In the genomic region with DNA sequence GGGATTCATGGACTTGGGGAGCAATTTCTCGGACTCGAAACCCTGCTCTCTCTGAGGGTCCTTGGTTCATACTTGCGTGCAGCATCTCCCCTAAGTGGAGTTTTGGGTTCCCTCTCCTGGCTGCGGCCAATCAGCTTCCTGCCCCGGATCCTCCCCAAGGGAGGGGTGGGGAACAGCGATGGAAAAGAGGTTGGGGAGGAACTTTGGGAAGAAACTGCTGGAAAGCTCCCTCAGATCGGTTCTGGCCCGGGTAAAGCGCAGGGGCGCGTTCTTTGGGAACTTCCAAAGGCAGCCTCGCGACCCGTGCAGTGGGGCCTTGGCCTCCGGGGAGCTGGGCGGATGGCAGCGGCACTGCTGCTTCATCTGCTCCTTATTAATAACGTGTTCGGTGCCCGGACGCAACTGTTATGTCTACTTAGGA, we compare ENCODE assay signal across 8 mouse cellular contexts. TPM values are rescaled to one million over a fixed set of nuclear protein-coding genes. Genes with fewer than 3 reads are reported as not detected.
DNase-seq lines count a peak whose midpoint lies in the region; ATAC-seq and TF ChIP-seq lines count a peak whose summit lies in the region.

No protein-coding gene starts in this region.

- TF ChIP-seq CTCF in ES-Bruce4 (IDR thresholded peaks at IDR 0.05; ENCODE audit: low read depth, low read length), result no peak
- TF ChIP-seq CTCF in midbrain, postnatal 0 days (IDR thresholded peaks at IDR 0.05), result no peak

- TF ChIP-seq EP300 in ES-Bruce4 (IDR thresholded peaks at IDR 0.05; ENCODE audit: insufficient read depth, low read depth, low read length), result no peak

- H3K9ac ChIP-seq in kidney, embryonic 14.5 days (ENCODE audit: low read depth, low read length), result peak overlapping the region; percentile 82
- H3K9ac ChIP-seq in ES-Bruce4 (ENCODE audit: low read depth, poor library complexity, severe bottlenecking), result peak overlapping the region; percentile 32
- H3K9ac ChIP-seq in embryonic facial prominence, embryonic 13.5 days, result peak overlapping the region; percentile 87
- peak overlapping the region; percentile 92 for H3K9ac ChIP-seq in heart, embryonic 14.5 days (ENCODE audit: low read length)
- H3K9ac ChIP-seq in limb, embryonic 12.5 days (replicated peaks), result peak overlapping the region; percentile 90
- peak overlapping the region; percentile 61 for H3K9ac ChIP-seq in midbrain, postnatal 0 days (replicated peaks; ENCODE audit: low read length, poor library complexity, severe bottlenecking)

- no peaks in the 10 kb centered on the region for H3K36me3 ChIP-seq in kidney, embryonic 14.5 days (ENCODE audit: control insufficient read depth, insufficient read depth, low read length)
- H3K36me3 ChIP-seq in ES-Bruce4 (ENCODE audit: control insufficient read depth, insufficient read depth, low read length, poor library complexity, severe bottlenecking), result no peaks in the 10 kb centered on the region
- no peaks in the 10 kb centered on the region for H3K36me3 ChIP-seq in embryonic facial prominence, embryonic 13.5 days
- no peaks in the 10 kb centered on the region for H3K36me3 ChIP-seq in heart, embryonic 14.5 days (ENCODE audit: control insufficient read depth, insufficient read depth, low read length)
- 0 out of 2 replicates have a peak, but pooled peaks cover 2% of the 10 kb centered on the region for H3K36me3 ChIP-seq in limb, embryonic 12.5 days
- H3K36me3 ChIP-seq in midbrain, postnatal 0 days (ENCODE audit: insufficient read depth, low read length), result no peaks in the 10 kb centered on the region

- peak overlapping the region; percentile 90 for H3K4me2 ChIP-seq in kidney, embryonic 14.5 days (replicated peaks; ENCODE audit: low read depth, low read length)
- peak overlapping the region; percentile 78 for H3K4me2 ChIP-seq in embryonic facial prominence, embryonic 13.5 days
- H3K4me2 ChIP-seq in heart, embryonic 14.5 days (ENCODE audit: low read length), result peak overlapping the region; percentile 85
- H3K4me2 ChIP-seq in limb, embryonic 12.5 days, result peak overlapping the region; percentile 86
- H3K4me2 ChIP-seq in midbrain, postnatal 0 days (ENCODE audit: low read depth, low read length, poor library complexity, severe bottlenecking), result peak overlapping the region; percentile 99

- DNase-seq in kidney, adult 11 months, result no peak
- peak; percentile 23 for DNase-seq in midbrain, postnatal 0 days (ENCODE audit: low spot score)
- DNase-seq in cerebellum, postnatal 4 days (ENCODE audit: low spot score in 2 of 2), result no peak

- peak overlapping the region; percentile 72 for H3K4me3 ChIP-seq in kidney, embryonic 14.5 days (ENCODE audit: low read length)
- peak overlapping the region; percentile 67 for H3K4me3 ChIP-seq in ES-Bruce4 (ENCODE audit: low read depth, low read length)
- peak overlapping the region; percentile 74 for H3K4me3 ChIP-seq in embryonic facial prominence, embryonic 13.5 days
- peak overlapping the region; percentile 57 to 79 for H3K4me3 ChIP-seq in heart, embryonic 14.5 days (ENCODE audit: control insufficient read depth in 1 of 2, insufficient read depth in 1 of 2, low read depth in 1 of 2, low read length in 2 of 2)
- peak overlapping the region; percentile 87 for H3K4me3 ChIP-seq in limb, embryonic 12.5 days (replicated peaks)
- H3K4me3 ChIP-seq in midbrain, postnatal 0 days (ENCODE audit: low read depth, low read length), result peak overlapping the region; percentile 66

- no peaks in the 10 kb centered on the region for H3K27me3 ChIP-seq in kidney, embryonic 14.5 days (ENCODE audit: control insufficient read depth, insufficient read depth, low read length)
- H3K27me3 ChIP-seq in ES-Bruce4 (ENCODE audit: control insufficient read depth, insufficient read depth, low read length, poor library complexity, severe bottlenecking), result peaks cover 2% of the 10 kb centered on the region; the same call in 1 of the 2 replicates
- H3K27me3 ChIP-seq in embryonic facial prominence, embryonic 13.5 days, result no peaks in the 10 kb centered on the region; the same call in 1 of the 2 replicates
- no peaks in the 10 kb centered on the region for H3K27me3 ChIP-seq in heart, embryonic 14.5 days (ENCODE audit: control insufficient read depth, insufficient read depth, low read length)
- 0 out of 2 replicates have a peak, but pooled peaks cover 2% of the 10 kb centered on the region for H3K27me3 ChIP-seq in limb, embryonic 12.5 days
- H3K27me3 ChIP-seq in midbrain, postnatal 0 days (ENCODE audit: insufficient read depth, low read length), result peaks cover 4% of the 10 kb centered on the region; the same call in 1 of the 2 replicates

- H3K4me1 ChIP-seq in kidney, embryonic 14.5 days (ENCODE audit: control insufficient read depth, insufficient read depth, low read length), result peaks cover 29% of the 10 kb centered on the region
- H3K4me1 ChIP-seq in ES-Bruce4 (ENCODE audit: control insufficient read depth, insufficient read depth, low read length), result no peaks in the 10 kb centered on the region
- H3K4me1 ChIP-seq in embryonic facial prominence, embryonic 13.5 days, result peaks cover 31% of the 10 kb centered on the region
- peaks cover 24 to 43% of the 10 kb centered on the region in 2 experiments for H3K4me1 ChIP-seq in heart, embryonic 14.5 days (ENCODE audit: control insufficient read depth in 2 of 2, insufficient read depth in 2 of 2, low read length in 2 of 2)
- peaks cover 28% of the 10 kb centered on the region for H3K4me1 ChIP-seq in limb, embryonic 12.5 days (replicated peaks)
- H3K4me1 ChIP-seq in midbrain, postnatal 0 days (ENCODE audit: insufficient read depth, low read length), result peaks cover 11% of the 10 kb centered on the region; the same call in 1 of the 2 replicates

- under 1% methylated on average over 21 of the region's 21 CpGs for WGBS in kidney, embryonic 14.5 days
- 0% methylated on average over 21 of the region's 21 CpGs for WGBS in embryonic facial prominence, embryonic 13.5 days
- WGBS in heart, embryonic 14.5 days, result under 1% methylated on average over 21 of the region's 21 CpGs
- WGBS in limb, embryonic 12.5 days, result 2% methylated on average over 21 of the region's 21 CpGs
- WGBS in midbrain, postnatal 0 days, result 0% methylated on average over 21 of the region's 21 CpGs

- H3K9me3 ChIP-seq in kidney, embryonic 14.5 days (ENCODE audit: control insufficient read depth, low read length), result peaks cover 3% of the 10 kb centered on the region; the same call in 1 of the 2 replicates
- H3K9me3 ChIP-seq in ES-Bruce4 (replicated peaks; ENCODE audit: control insufficient read depth, insufficient read depth, low read length, poor library complexity, severe bottlenecking), result peaks cover 6% of the 10 kb centered on the region; the same call in 1 of the 2 replicates
- no peaks in the 10 kb centered on the region for H3K9me3 ChIP-seq in embryonic facial prominence, embryonic 13.5 days
- no peaks in the 10 kb centered on the region for H3K9me3 ChIP-seq in heart, embryonic 14.5 days (ENCODE audit: control insufficient read depth, low read length)
- H3K9me3 ChIP-seq in limb, embryonic 12.5 days, result no peaks in the 10 kb centered on the region
- no peaks in the 10 kb centered on the region for H3K9me3 ChIP-seq in midbrain, postnatal 0 days (ENCODE audit: low read length)

- ATAC-seq in kidney, embryonic 14.5 days (ENCODE audit: low FRiP score, low TSS enrichment), result peak; percentile 65
- ATAC-seq in embryonic facial prominence, embryonic 13.5 days (ENCODE audit: insufficient number of reproducible peaks, insufficient read depth, low FRiP score, low TSS enrichment, low read depth), result peak; percentile 22; the same call in 1 of the 2 replicates
- ATAC-seq in heart, embryonic 14.5 days (ENCODE audit: insufficient number of reproducible peaks, insufficient read depth, low FRiP score, low read depth), result 0 out of 2 replicates have a peak, but pooled peaks have one; percentile 19
- no peak for ATAC-seq in limb, embryonic 12.5 days (ENCODE audit: insufficient number of reproducible peaks, insufficient read depth, low FRiP score, low TSS enrichment, low read depth)
- no peak for ATAC-seq in midbrain, postnatal 0 days (ENCODE audit: low FRiP score)

- no peak for TF ChIP-seq POLR2A in ES-Bruce4 (IDR thresholded peaks at IDR 0.05; ENCODE audit: insufficient read depth, low read length)

- H3K27ac ChIP-seq in kidney, embryonic 14.5 days (ENCODE audit: low read depth, low read length), result peak overlapping the region; percentile 93
- H3K27ac ChIP-seq in ES-Bruce4 (ENCODE audit: insufficient read depth, low read length), result no peak overlapping the region
- peak overlapping the region; percentile 96 for H3K27ac ChIP-seq in embryonic facial prominence, embryonic 13.5 days
- H3K27ac ChIP-seq in heart, embryonic 14.5 days (replicated peaks in 1 of 2; ENCODE audit: control insufficient read depth in 1 of 2, insufficient read depth in 1 of 2, low read depth in 2 of 2, low read length in 2 of 2), result peak overlapping the region; percentile 52 to 89
- H3K27ac ChIP-seq in limb, embryonic 12.5 days, result peak overlapping the region; percentile 93
- peak overlapping the region; percentile 65 for H3K27ac ChIP-seq in midbrain, postnatal 0 days (ENCODE audit: low read depth, low read length)

RNA-seq across cellular contexts. Expression of a gene that starts 1.0 kb away (rescaled TPM):
- 6.5 and 8.0 TPM in 2 replicates for polyA plus RNA-seq in kidney, embryonic 14.5 days (2014; fragmentation: Nextera tagmentation; extraction: Ambion mirVana)
- polyA plus RNA-seq in ES-Bruce4 (2011; ENCODE audit: insufficient read depth, insufficient read length, low read depth, missing spikeins), result 6.2 and 6.6 TPM in 2 replicates
- polyA plus RNA-seq in embryonic facial prominence, embryonic 13.5 days (2015; fragmentation: Nextera tagmentation; extraction: Ambion mirVana), result 9.1 and 9.6 TPM in 2 replicates
- 3.5 and 3.8 TPM in 2 replicates for polyA plus RNA-seq in heart, embryonic 14.5 days (2014; fragmentation: Nextera tagmentation; extraction: Ambion mirVana)
- 6.2 and 7.2 TPM in 2 replicates for polyA plus RNA-seq in limb, embryonic 12.5 days (2016; fragmentation: Nextera tagmentation; extraction: Ambion mirVana)
- total RNA-seq in midbrain, postnatal 0 days (2014; rRNA removed), result 17.1 and 19.2 TPM in 2 replicates
- 3.4 TPM in 2 replicates for polyA plus RNA-seq in midbrain, postnatal 0 days (2015; fragmentation: Nextera tagmentation; extraction: Ambion mirVana)

RNA-seq across cellular contexts. Expression of a gene that starts 13.8 kb away (rescaled TPM):
- polyA plus RNA-seq in kidney, embryonic 14.5 days (2014; fragmentation: Nextera tagmentation; extraction: Ambion mirVana), result 65.9 and 73.3 TPM in 2 replicates
- polyA plus RNA-seq in ES-Bruce4 (2011; ENCODE audit: insufficient read depth, insufficient read length, low read depth, missing spikeins), result 19.3 and 20.1 TPM in 2 replicates
- 66.9 and 71.1 TPM in 2 replicates for polyA plus RNA-seq in embryonic facial prominence, embryonic 13.5 days (2015; fragmentation: Nextera tagmentation; extraction: Ambion mirVana)
- 42.1 and 46.3 TPM in 2 replicates for polyA plus RNA-seq in heart, embryonic 14.5 days (2014; fragmentation: Nextera tagmentation; extraction: Ambion mirVana)
- polyA plus RNA-seq in limb, embryonic 12.5 days (2016; fragmentation: Nextera tagmentation; extraction: Ambion mirVana), result 70.2 and 81.5 TPM in 2 replicates
- 146 and 158 TPM in 2 replicates for total RNA-seq in midbrain, postnatal 0 days (2014; rRNA removed)
- polyA plus RNA-seq in midbrain, postnatal 0 days (2015; fragmentation: Nextera tagmentation; extraction: Ambion mirVana), result 171 and 172 TPM in 2 replicates

Comparison
In these comparisons a context has a peak if more than half of its experiments do, and no peak if none do; other contexts are left out.
1. ATAC-seq: peak in kidney, embryonic 14.5 days (single experiment), embryonic facial prominence, embryonic 13.5 days (single experiment) and heart, embryonic 14.5 days (single experiment); none in limb, embryonic 12.5 days (single experiment) and midbrain, postnatal 0 days (single experiment).
2. H3K9ac ChIP-seq: peak in every context shown above with its lines; median percentile 92 in heart, embryonic 14.5 days; 90 in limb, embryonic 12.5 days; 87 in embryonic facial prominence, embryonic 13.5 days; 82 in kidney, embryonic 14.5 days; 61 in midbrain, postnatal 0 days; 32 in ES-Bruce4.
3. Peak in every context shown above with its lines, with median percentiles within 50 percentile points of each other: H3K4me2 ChIP-seq and H3K4me3 ChIP-seq.